Mouse (Mus musculus): ENCODE measurements around the gene Nrf1. TPM values are rescaled to one million over a fixed set of nuclear protein-coding genes. Genes with fewer than 3 reads are reported as not detected.

The Nrf1 gene
- polyA plus RNA-seq, 1 experiment from 2014 or later, result 62.5 TPM

- H3K27me3 ChIP-seq, result peaks cover 81% of the 10 kb centered on the region
- no peak for ATAC-seq (ENCODE audit: borderline replicate concordance, extremely low read depth, low FRiP score, low TSS enrichment)
These were observed 124.2 kb downstream of the Nrf1 start for GRCm38 (mm10) chr6:30171967-30172366.

GRCm38 (mm10) chr6:30172441-30172819, 124.6 kb downstream of the Nrf1 start:
- H3K27ac ChIP-seq, result no peak overlapping the region
- H3K4me1 ChIP-seq, result peaks cover 44% of the 10 kb centered on the region
- peak overlapping the region; percentile 48 for H3K4me3 ChIP-seq
- H3K4me2 ChIP-seq, result peak overlapping the region; percentile 58
- H3K27me3 ChIP-seq, result peaks cover 86% of the 10 kb centered on the region
- 0 out of 2 replicates have a peak overlapping the region, but pooled peaks have one; percentile 56 for H3K9ac ChIP-seq
- no peaks in the 10 kb centered on the region for H3K36me3 ChIP-seq
- WGBS, result 8% methylated on average over 8 of the region's 8 CpGs
- H3K9me3 ChIP-seq, result no peaks in the 10 kb centered on the region
- ATAC-seq (ENCODE audit: borderline replicate concordance, extremely low read depth, low FRiP score, low TSS enrichment), result no peak

More at GRCm38 (mm10) chr6:30171967-30172366, 124.2 kb downstream of the Nrf1 start:
- H3K9ac ChIP-seq, result no peak overlapping the region
- H3K9me3 ChIP-seq, result no peaks in the 10 kb centered on the region
- peak overlapping the region; percentile 58 for H3K4me2 ChIP-seq
- peaks cover 44% of the 10 kb centered on the region for H3K4me1 ChIP-seq
- WGBS, result 21% methylated on average over 10 of the region's 10 CpGs
- H3K36me3 ChIP-seq, result no peaks in the 10 kb centered on the region
- H3K27ac ChIP-seq, result no peak overlapping the region
- no peak overlapping the region for H3K4me3 ChIP-seq

DNA sequence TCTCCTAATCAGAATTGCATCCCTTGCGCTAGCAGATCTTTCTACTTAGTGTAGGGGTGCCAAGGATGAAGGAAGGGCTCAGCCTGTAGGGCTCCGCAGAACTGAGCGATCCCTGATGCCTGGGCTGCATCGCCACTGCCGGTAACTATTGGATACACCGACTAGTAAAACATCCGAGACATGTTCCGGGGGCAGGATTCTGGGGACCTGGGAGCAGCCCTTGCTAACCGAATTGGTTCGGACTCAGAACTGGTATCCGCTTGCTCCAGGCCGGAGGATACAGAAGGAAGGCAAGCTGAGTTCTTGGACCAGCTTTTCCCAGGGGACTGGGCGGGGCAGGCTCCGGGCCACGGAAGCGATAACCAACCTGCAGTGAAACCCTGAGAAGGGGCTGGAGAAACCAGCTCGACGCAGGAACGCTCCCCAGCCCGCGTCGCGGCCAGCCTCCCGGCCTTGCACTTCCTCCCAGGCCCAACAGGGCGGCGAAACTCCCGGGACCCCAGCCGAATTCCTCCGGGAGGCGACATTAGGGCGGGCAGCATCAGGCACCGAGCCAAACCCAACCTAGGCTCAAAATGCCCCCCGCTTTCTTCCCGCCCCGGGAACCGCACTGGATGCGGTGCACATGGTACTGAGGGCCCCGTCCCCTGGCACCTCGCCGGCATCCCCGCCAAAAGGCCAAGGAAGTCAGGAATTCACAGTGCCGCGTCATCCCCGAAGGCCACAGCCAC, 125.2 kb downstream of the Nrf1 start:
- 2% methylated on average over 44 of the region's 44 CpGs for WGBS
- ATAC-seq (ENCODE audit: borderline replicate concordance, extremely low read depth, low FRiP score, low TSS enrichment), result no peak
- no peaks in the 10 kb centered on the region for H3K36me3 ChIP-seq
- peak overlapping the region; percentile 48 for H3K4me3 ChIP-seq
- H3K4me1 ChIP-seq, result peaks cover 47% of the 10 kb centered on the region
- peak overlapping the region; percentile 56 for H3K9ac ChIP-seq
- peaks cover 90% of the 10 kb centered on the region for H3K27me3 ChIP-seq
- H3K4me2 ChIP-seq, result peak overlapping the region; percentile 58
- peak overlapping the region; percentile 82 for H3K27ac ChIP-seq
- no peaks in the 10 kb centered on the region for H3K9me3 ChIP-seq

DNA sequence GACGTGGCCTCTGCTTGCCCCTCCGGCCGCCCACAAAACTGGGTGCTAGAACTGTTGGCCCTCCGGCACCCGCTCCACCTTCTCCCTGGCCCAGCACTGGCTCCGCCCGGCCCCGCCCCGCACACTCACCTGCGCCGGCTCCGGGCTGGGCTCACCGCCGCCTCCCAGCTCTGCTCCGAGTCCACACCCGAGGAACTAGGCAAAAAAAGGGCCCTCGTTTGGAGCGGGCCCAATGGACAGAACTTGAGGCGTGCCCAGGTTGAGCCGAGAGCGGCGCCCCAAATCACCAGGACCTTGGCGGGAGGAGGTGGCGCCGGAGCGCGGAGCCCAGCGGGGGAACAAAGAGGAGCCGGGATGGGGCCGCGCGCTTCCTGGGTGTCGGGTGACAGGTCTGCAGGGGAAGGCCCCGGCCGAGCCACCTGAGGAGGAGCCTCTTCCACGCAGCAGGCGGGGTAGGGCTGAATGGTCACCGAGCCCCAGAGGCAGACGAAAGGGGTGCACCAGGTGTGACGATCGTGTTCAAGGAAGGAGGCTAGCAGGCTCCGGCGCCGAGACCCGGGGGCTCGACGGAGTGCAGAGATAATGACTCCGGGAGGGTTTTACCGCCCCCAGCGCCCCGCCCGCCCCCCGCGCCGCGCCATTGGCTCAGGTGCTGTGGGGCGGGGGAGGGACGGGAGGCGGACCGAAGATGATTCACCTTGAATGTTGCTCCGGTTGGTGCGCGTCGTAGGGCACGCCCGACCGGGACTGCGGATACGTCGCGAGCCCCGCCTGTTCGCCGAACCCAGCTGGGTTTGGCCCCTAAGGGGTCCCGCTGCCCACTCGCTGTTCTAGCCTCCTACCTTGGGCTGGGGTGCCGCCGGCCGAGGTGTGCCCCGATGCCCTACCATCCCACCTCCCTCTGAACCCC, 126.0 kb downstream of the Nrf1 start:
- H3K27ac ChIP-seq, result peak overlapping the region; percentile 82

GRCm38 (mm10) chr6:30174461-30175224, 126.9 kb downstream of the Nrf1 start:
- peak; percentile 12 for ATAC-seq (ENCODE audit: borderline replicate concordance, extremely low read depth, low FRiP score, low TSS enrichment)
- Histone ChIP-seq H3K27me3 (peaks cover 98% of the 10 kb centered on the region), H3K4me1 (peaks cover 51% of the 10 kb centered on the region), H3K9ac (no peak overlapping the region), H3K9me3 (no peaks in the 10 kb centered on the region), H3K27ac (0 out of 2 replicates have a peak overlapping the region, but pooled peaks have one; percentile 15), H3K4me3 (peak overlapping the region; percentile 48), H3K4me2 (peak overlapping the region; percentile 58), H3K36me3 (no peaks in the 10 kb centered on the region)
- under 1% methylated on average over 33 of the region's 33 CpGs for WGBS

More for the DNA sequence above, 126.0 kb downstream of the Nrf1 start:
- Histone ChIP-seq H3K4me3 (peak overlapping the region; percentile 48), H3K9ac (peak overlapping the region; percentile 56), H3K36me3 (no peaks in the 10 kb centered on the region), H3K4me2 (peak overlapping the region; percentile 58), H3K27me3 (peaks cover 98% of the 10 kb centered on the region), H3K4me1 (peaks cover 51% of the 10 kb centered on the region), H3K9me3 (no peaks in the 10 kb centered on the region)
- ATAC-seq (ENCODE audit: borderline replicate concordance, extremely low read depth, low FRiP score, low TSS enrichment), result peak; percentile 58
- under 1% methylated on average over 71 of the region's 80 CpGs for WGBS

GRCm38 (mm10) chr6:30175225-30175917, 127.6 kb downstream of the Nrf1 start:
- WGBS, result 2% methylated on average over 45 of the region's 45 CpGs
- peaks cover 98% of the 10 kb centered on the region for H3K27me3 ChIP-seq
- H3K9ac ChIP-seq, result no peak overlapping the region
- H3K4me3 ChIP-seq, result peak overlapping the region; percentile 48
- H3K4me1 ChIP-seq, result peaks cover 57% of the 10 kb centered on the region
- peak overlapping the region; percentile 58 for H3K4me2 ChIP-seq
- H3K36me3 ChIP-seq, result no peaks in the 10 kb centered on the region
- H3K27ac ChIP-seq, result no peak overlapping the region
- ATAC-seq (ENCODE audit: borderline replicate concordance, extremely low read depth, low FRiP score, low TSS enrichment), result no peak
- no peaks in the 10 kb centered on the region for H3K9me3 ChIP-seq

- no peak for ATAC-seq (ENCODE audit: borderline replicate concordance, extremely low read depth, low FRiP score, low TSS enrichment)
- 1% methylated on average over 28 of the region's 28 CpGs for WGBS
- Histone ChIP-seq H3K27me3 (peaks cover 98% of the 10 kb centered on the region), H3K36me3 (no peaks in the 10 kb centered on the region), H3K4me1 (peaks cover 59% of the 10 kb centered on the region), H3K27ac (no peak overlapping the region), H3K9ac (no peak overlapping the region), H3K9me3 (no peaks in the 10 kb centered on the region), H3K4me3 (peak overlapping the region; percentile 25), H3K4me2 (peak overlapping the region; percentile 58)
These were observed 128.2 kb downstream of the Nrf1 start for GRCm38 (mm10) chr6:30175918-30176421.

DNA sequence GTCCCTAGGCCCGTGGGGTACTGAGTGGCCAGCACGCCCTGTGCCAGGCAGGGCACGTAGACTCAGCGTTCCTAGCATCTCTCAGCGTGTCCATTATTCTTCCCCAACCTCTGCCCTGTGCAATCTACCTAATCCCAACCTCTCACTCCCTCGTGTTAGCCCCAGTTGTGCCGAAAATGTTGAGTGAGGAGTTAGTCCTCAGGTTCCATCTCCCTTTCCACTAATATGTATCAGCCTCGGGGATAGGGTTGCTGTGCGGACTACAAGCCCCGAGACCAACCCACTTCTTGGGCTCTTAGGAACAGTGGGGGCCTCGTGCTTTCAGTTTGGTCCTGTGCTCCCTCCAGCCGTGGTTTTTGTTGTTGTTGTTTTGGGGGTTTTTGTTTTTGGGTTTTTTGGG, 128.7 kb downstream of the Nrf1 start:
- peaks cover 98% of the 10 kb centered on the region for H3K27me3 ChIP-seq
- H3K27ac ChIP-seq, result no peak overlapping the region
- 2% methylated on average over 12 of the region's 12 CpGs for WGBS
- no peaks in the 10 kb centered on the region for H3K36me3 ChIP-seq
- H3K9me3 ChIP-seq, result no peaks in the 10 kb centered on the region
- H3K4me3 ChIP-seq, result peak overlapping the region; percentile 25; the same call in 1 of the 2 replicates
- H3K4me2 ChIP-seq, result peak overlapping the region; percentile 58; the same call in 1 of the 2 replicates
- H3K9ac ChIP-seq, result no peak overlapping the region
- ATAC-seq (ENCODE audit: borderline replicate concordance, extremely low read depth, low FRiP score, low TSS enrichment), result no peak
- H3K4me1 ChIP-seq, result peaks cover 59% of the 10 kb centered on the region

DNA sequence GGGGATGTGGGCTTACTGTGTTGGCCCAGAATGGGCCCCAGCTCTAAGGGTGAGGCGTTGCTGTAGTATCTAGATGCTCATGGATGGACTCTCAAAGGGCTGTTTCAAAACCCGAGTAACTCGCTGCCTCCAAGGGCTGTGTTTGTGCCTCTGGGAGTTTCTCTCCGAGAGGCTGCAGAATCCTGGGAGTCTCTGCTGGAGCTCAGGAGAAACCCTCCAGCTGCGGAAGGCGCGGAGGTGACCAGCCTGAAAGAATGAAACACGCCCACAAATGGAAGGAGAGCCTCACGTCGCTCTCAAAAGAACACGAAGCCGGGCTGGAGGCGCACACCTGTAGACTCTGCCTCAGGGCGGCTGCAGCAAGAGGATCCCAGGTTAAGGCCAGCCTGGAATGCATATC, 129.5 kb downstream of the Nrf1 start:
- WGBS, result 2% methylated on average over 14 of the region's 14 CpGs
- ATAC-seq (ENCODE audit: borderline replicate concordance, extremely low read depth, low FRiP score, low TSS enrichment), result no peak
- peaks cover 93% of the 10 kb centered on the region for H3K27me3 ChIP-seq
- H3K4me2 ChIP-seq, result no peak overlapping the region
- no peak overlapping the region for H3K27ac ChIP-seq
- H3K9me3 ChIP-seq, result no peaks in the 10 kb centered on the region
- H3K9ac ChIP-seq, result no peak overlapping the region
- H3K4me1 ChIP-seq, result peaks cover 59% of the 10 kb centered on the region
- H3K36me3 ChIP-seq, result no peaks in the 10 kb centered on the region
- no peak overlapping the region; the same call in 1 of the 2 replicates for H3K4me3 ChIP-seq

GRCm38 (mm10) chr6:30178023-30178639, 130.3 kb downstream of the Nrf1 start:
- no peak overlapping the region for H3K9ac ChIP-seq
- no peaks in the 10 kb centered on the region for H3K9me3 ChIP-seq
- no peak for ATAC-seq (ENCODE audit: borderline replicate concordance, extremely low read depth, low FRiP score, low TSS enrichment)
- no peak overlapping the region for H3K27ac ChIP-seq
- no peak overlapping the region for H3K4me2 ChIP-seq
- 3% methylated on average over 27 of the region's 27 CpGs for WGBS
- peaks cover 85% of the 10 kb centered on the region for H3K27me3 ChIP-seq
- H3K4me1 ChIP-seq, result peaks cover 53% of the 10 kb centered on the region
- no peaks in the 10 kb centered on the region for H3K36me3 ChIP-seq
- no peak overlapping the region for H3K4me3 ChIP-seq

Data from lung, embryonic 15.5 days (tissue).